Mouse (Mus musculus) midbrain, embryonic 14.5 days (tissue): ENCODE measurements around the gene Zfp882. TPM values are rescaled to one million over a fixed set of nuclear protein-coding genes. Genes with fewer than 3 reads are reported as not detected.

Experiments used
- ATAC-seq: fragments of 200-750 bp; cut with Nextera tagmentation; 2 replicates; pipeline ENCODE4 v1.8.0; 2017; ENCODE audit warnings: moderate number of reproducible peaks, moderate library complexity; ENCODE audit not compliant: low FRiP score, low TSS enrichment
- DNase-seq: peaks from one replicate; pipeline ENCODE4 v3.0.0-alpha.2; 2015
- H3K27ac ChIP-seq: fragments of 300-500 bp; sonication (generic); replicated peaks from 2 replicates; pipeline ENCODE4 v1.5.1; 2014; ENCODE audit warnings: mild to moderate bottlenecking, low read depth, low read length, moderate library complexity
- H3K27me3 ChIP-seq: fragments of 300-500 bp; sonication (generic); 2 replicates; pipeline ENCODE4 v1.6.1; 2014; ENCODE audit warnings: low read length, control low read depth, mixed read lengths; ENCODE audit not compliant: control insufficient read depth, insufficient read depth
- H3K36me3 ChIP-seq: fragments of 300-500 bp; sonication (generic); 2 replicates; pipeline ENCODE4 v1.6.1; 2014; ENCODE audit warnings: low read length, control low read depth; ENCODE audit not compliant: control insufficient read depth, insufficient read depth
- H3K4me1 ChIP-seq: fragments of 300-500 bp; sonication (generic); 2 replicates; pipeline ENCODE4 v1.6.1; 2014; ENCODE audit warnings: mild to moderate bottlenecking, antibody characterized with exemption, low read length, control low read depth; ENCODE audit not compliant: control insufficient read depth, insufficient read depth
- H3K4me2 ChIP-seq: fragments of 300-500 bp; sonication (generic); 2 replicates; pipeline ENCODE4 v1.6.1; 2014; ENCODE audit warnings: mild to moderate bottlenecking, low read length, moderate library complexity
- H3K4me3 ChIP-seq: fragments of 300-500 bp; sonication (generic); replicated peaks from 2 replicates; pipeline ENCODE4 v1.5.1; 2014; ENCODE audit warnings: low read depth, low read length
- H3K9ac ChIP-seq: fragments of 300-500 bp; sonication (generic); replicated peaks from 2 replicates; pipeline ENCODE4 v1.6.1; 2014; ENCODE audit warnings: mild to moderate bottlenecking, low read length, moderate library complexity
- H3K9me3 ChIP-seq: fragments of 300-500 bp; sonication (generic); 2 replicates; pipeline ENCODE4 v1.6.1; 2016; ENCODE audit warnings: low read length, control low read depth, mixed read lengths; ENCODE audit not compliant: control insufficient read depth
- WGBS: fragments of 180-500 bp; shearing (Covaris S2); extraction: QIAGEN DNeasy Blood & Tissue Kit; methylation state at CpG from one replicate; pipeline ENCODE4 v1.1.7; 2014; 5-methylcytosine and 5-hydroxymethylcytosine counted together
- polyA plus RNA-seq: library from polyadenylated mRNA; unstranded; fragments of >200 nt; fragmentation: Nextera tagmentation; extraction: Ambion mirVana; gene quantifications from 2 replicates; pipeline ENCODE4 v1.2.1, GENCODE M21; 2014

Zfp882 gene
- polyA plus RNA-seq, 1 experiment from 2014 or later: 19.4 TPM

DNA sequence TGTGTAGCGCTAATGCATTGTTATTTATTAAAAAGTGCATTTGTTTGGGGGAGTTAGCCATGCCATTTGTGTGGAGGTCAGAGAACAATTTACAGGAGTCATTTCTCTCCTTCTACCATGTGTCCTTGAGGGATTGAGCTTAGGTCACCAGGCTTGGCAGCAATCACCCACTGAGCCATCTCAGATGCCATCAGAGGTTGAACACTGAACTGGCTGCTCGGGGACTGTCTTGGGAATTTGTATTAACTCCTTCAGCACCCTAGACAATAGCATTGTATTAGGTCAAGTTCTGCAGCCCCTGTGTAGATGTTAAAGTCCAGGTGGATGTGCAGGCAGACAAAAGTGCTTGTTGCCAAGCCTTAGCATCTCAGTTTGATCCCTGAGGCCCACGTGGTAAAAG lies 55.6 kb downstream of the Zfp882 start:
- Histone ChIP-seq H3K9ac (no peak overlapping the region), H3K9me3 (0 out of 2 replicates have a peak, but pooled peaks cover 4% of the 10 kb centered on the region), H3K4me2 (no peak overlapping the region), H3K4me3 (no peak overlapping the region), H3K27me3 (no peaks in the 10 kb centered on the region), H3K36me3 (peaks cover 35% of the 10 kb centered on the region), H3K27ac (no peak overlapping the region), H3K4me1 (no peaks in the 10 kb centered on the region)
- no peak for ATAC-seq
- WGBS: 95% methylated on average over 3 of the region's 3 CpGs
- no peak for DNase-seq

GRCm38 (mm10) chr8:71965166-71965565 lies 56.8 kb downstream of the Zfp882 start:
- Histone ChIP-seq H3K36me3 (peaks cover 38% of the 10 kb centered on the region), H3K9me3 (0 out of 2 replicates have a peak, but pooled peaks cover 4% of the 10 kb centered on the region), H3K9ac (no peak overlapping the region), H3K4me1 (no peaks in the 10 kb centered on the region), H3K27ac (no peak overlapping the region), H3K4me3 (no peak overlapping the region), H3K27me3 (no peaks in the 10 kb centered on the region), H3K4me2 (no peak overlapping the region)
- no peak for DNase-seq
- ATAC-seq: no peak
- 94% methylated on average over 2 of the region's 2 CpGs for WGBS

Other genes with a start within 250 kb of the Zfp882 start
- 17.4 and 18.9 TPM in 2 replicates for gene Unc13a, start 236.9 kb upstream of the Zfp882 start, polyA plus RNA-seq
- 2.5 and 3.6 TPM in 2 replicates for gene Jak3, start 232.3 kb upstream of the Zfp882 start, polyA plus RNA-seq
- gene Insl3, start 219.4 kb upstream of the Zfp882 start, polyA plus RNA-seq: 0.89 TPM in 1 of 2 replicates, not detected in the other
- 0.11 and 0.20 TPM in 2 replicates for gene B3gnt3, start 206.8 kb upstream of the Zfp882 start, polyA plus RNA-seq
- 66.5 and 74.6 TPM in 2 replicates for gene Fcho1, start 182.9 kb upstream of the Zfp882 start, polyA plus RNA-seq
- gene Zfp709, start 26.6 kb upstream of the Zfp882 start, polyA plus RNA-seq: 9.8 and 12.6 TPM in 2 replicates
- 36.9 and 42.3 TPM in 2 replicates for gene Zfp617, start within 50 bp of the Zfp882 start, polyA plus RNA-seq
- 16.8 and 23.3 TPM in 2 replicates for gene Zfp961, start 42.4 kb downstream of the Zfp882 start, polyA plus RNA-seq
- 0.55 and 0.97 TPM in 2 replicates for gene Cyp4f18, start 101.0 kb downstream of the Zfp882 start, polyA plus RNA-seq
- not detected in 2 replicates for gene Olfr372, start 132.6 kb downstream of the Zfp882 start, polyA plus RNA-seq
- gene Olfr373, start 174.6 kb downstream of the Zfp882 start, polyA plus RNA-seq: not detected in 2 replicates
- not detected in 2 replicates for gene Olfr374, start 198.4 kb downstream of the Zfp882 start, polyA plus RNA-seq
- gene Tpm4, start 226.4 kb downstream of the Zfp882 start, polyA plus RNA-seq: 123 and 197 TPM in 2 replicates